Comparison of ENCODE assay signal across 47 mouse cellular contexts in genomic region chr6:129042470-129042869, GRCm38 (mm10). TPM values are rescaled to one million over a fixed set of nuclear protein-coding genes. Genes with fewer than 3 reads are reported as not detected.
"Had no signal": no experiment of that assay in that cellular context is flagged by ENCODE, and none has a peak within 500 bp of the region (broad histone marks: within the 10 kb centered on the region; RNA-seq: fewer than 3 reads in every experiment).

No protein-coding gene starts in this region.

- H3K9ac ChIP-seq: heart, embryonic 12.5 days; heart, embryonic 13.5 days; heart, embryonic 15.5 days; hindbrain, embryonic 12.5 days; hindbrain, embryonic 13.5 days; hindbrain, embryonic 14.5 days; hindbrain, embryonic 15.5 days; intestine, embryonic 15.5 days; kidney, embryonic 15.5 days had no signal

- H3K9me3 ChIP-seq: heart, embryonic 10.5 days; heart, embryonic 12.5 days; heart, embryonic 15.5 days; hindbrain, embryonic 10.5 days; hindbrain, embryonic 12.5 days; hindbrain, embryonic 13.5 days; hindbrain, embryonic 15.5 days; intestine, embryonic 15.5 days; kidney, embryonic 15.5 days had no signal

- H3K4me2 ChIP-seq: heart, embryonic 11.5 days; heart, embryonic 12.5 days; heart, embryonic 13.5 days; heart, embryonic 15.5 days; hindbrain, embryonic 12.5 days; hindbrain, embryonic 13.5 days; hindbrain, embryonic 14.5 days; hindbrain, embryonic 15.5 days; intestine, embryonic 15.5 days; kidney, embryonic 15.5 days had no signal

- H3K4me1 ChIP-seq: heart, embryonic 10.5 days; heart, embryonic 12.5 days; heart, embryonic 13.5 days; heart, embryonic 15.5 days; hindbrain, embryonic 10.5 days; hindbrain, embryonic 12.5 days; hindbrain, embryonic 13.5 days; hindbrain, embryonic 15.5 days; intestine, embryonic 15.5 days; kidney, embryonic 15.5 days had no signal

- H3K27ac ChIP-seq: heart, embryonic 10.5 days; heart, embryonic 13.5 days; heart, embryonic 15.5 days; hindbrain, embryonic 10.5 days; hindbrain, embryonic 12.5 days; hindbrain, embryonic 13.5 days; hindbrain, embryonic 14.5 days; hindbrain, embryonic 15.5 days; hindbrain, postnatal 0 days; intestine, embryonic 15.5 days; kidney, embryonic 15.5 days; kidney, postnatal 0 days; layer of hippocampus, adult 2 months had no signal

- H3K4me3 ChIP-seq: heart, embryonic 10.5 days; heart, embryonic 12.5 days; heart, embryonic 13.5 days; heart, embryonic 15.5 days; hindbrain, embryonic 10.5 days; hindbrain, embryonic 12.5 days; hindbrain, embryonic 13.5 days; hindbrain, embryonic 15.5 days; intestine, embryonic 15.5 days; kidney, embryonic 15.5 days; layer of hippocampus, adult 2 months had no signal

- H3K27me3 ChIP-seq: heart, embryonic 12.5 days; heart, embryonic 13.5 days; heart, embryonic 15.5 days; hindbrain, embryonic 12.5 days; hindbrain, embryonic 13.5 days; hindbrain, embryonic 15.5 days; intestine, embryonic 15.5 days; kidney, embryonic 15.5 days had no signal

- ATAC-seq: hindbrain, embryonic 16.5 days; hindbrain, postnatal 0 days; inflammation-experienced regulatory T-cells, adult 6 months; intestine, embryonic 15.5 days; intestine, embryonic 16.5 days; intestine, postnatal 0 days had no signal

- DNase-seq: heart, postnatal 10 days; heart, postnatal 14 days; heart, postnatal 36 days; heart, postnatal 4 days; kidney, adult 11 months; kidney, adult 18-20 months; kidney, adult 2 months; kidney, adult 8-10 months; kidney, adult 9 months; kidney, postnatal 14 days; kidney, postnatal 25 days; kidney, postnatal 36 days; kidney, postnatal 4 days; layer of hippocampus, adult 9-11 months; layer of hippocampus, postnatal 36 days had no signal

- H3K36me3 ChIP-seq: heart, embryonic 10.5 days; heart, embryonic 12.5 days; heart, embryonic 13.5 days; heart, embryonic 15.5 days; hindbrain, embryonic 10.5 days; hindbrain, embryonic 12.5 days; hindbrain, embryonic 13.5 days; hindbrain, embryonic 15.5 days; intestine, embryonic 15.5 days; kidney, embryonic 15.5 days had no signal

RNA-seq across cellular contexts. Expression of gene Klrb1f, which starts 3.2 kb away (rescaled TPM):
- total RNA-seq: heart, postnatal 10 days; heart, postnatal 25 days; heart, postnatal 36 days; heart, postnatal 4 days; hindbrain, postnatal 0 days; layer of hippocampus, adult 18-20 months; layer of hippocampus, adult 2 months; layer of hippocampus, adult 8-10 months; layer of hippocampus, postnatal 10 days; layer of hippocampus, postnatal 14 days; layer of hippocampus, postnatal 25 days; layer of hippocampus, postnatal 36 days; left cerebral cortex, adult 18-20 months had no signal
- polyA plus RNA-seq: heart, embryonic 10.5 days; heart, embryonic 12.5 days; heart, embryonic 13.5 days; hindbrain, embryonic 11.5 days had no signal

RNA-seq across cellular contexts. Expression of gene Clec2e, which starts 58.2 kb away (rescaled TPM):
- total RNA-seq: heart, postnatal 10 days; heart, postnatal 36 days; heart, postnatal 4 days; hematopoietic stem cell, adult 5-6 weeks; hindbrain, postnatal 0 days; layer of hippocampus, adult 18-20 months; layer of hippocampus, adult 2 months; layer of hippocampus, adult 8-10 months; layer of hippocampus, postnatal 10 days; layer of hippocampus, postnatal 14 days; layer of hippocampus, postnatal 25 days; layer of hippocampus, postnatal 36 days; left cerebral cortex, adult 18-20 months had no signal
- polyA plus RNA-seq: heart, embryonic 10.5 days; heart, embryonic 11.5 days; heart, embryonic 12.5 days; heart, embryonic 13.5 days; heart, embryonic 14.5 days; heart, embryonic 15.5 days; heart, postnatal 0 days; hindbrain, embryonic 10.5 days; hindbrain, embryonic 11.5 days; hindbrain, embryonic 12.5 days; hindbrain, embryonic 13.5 days; hindbrain, embryonic 14.5 days; hindbrain, embryonic 15.5 days; hindbrain, embryonic 16.5 days; hindbrain, postnatal 0 days; inflammation-experienced regulatory T-cells, adult 6 months; kidney, adult 2 months; kidney, embryonic 14.5 days; kidney, embryonic 16.5 days; kidney, postnatal 0 days had no signal
